Mouse (Mus musculus) thymus, adult 2 months (tissue): ENCODE measurements at regions not wholly inside any gene's neighbourhood (a gene's known extent, or its start where the extent isn't known, plus 50 kb on each side); places are given as distances from the start of the nearest gene placed in this dataset.

Experiments used
- CTCF ChIP-seq: fragments of 200-500 bp; IDR thresholded peaks from 2 replicates; pipeline ENCODE4 v1.5.1; 2012; ENCODE audit warnings: mild to moderate bottlenecking, control low read depth, low read length, moderate library complexity, borderline replicate concordance; ENCODE audit not compliant: control insufficient read depth, poor library complexity, insufficient read depth; ENCODE audit errors: extremely low read depth
- POLR2A ChIP-seq: fragments of 200-500 bp; IDR thresholded peaks from 2 replicates; pipeline ENCODE4 v1.6.1; 2012; ENCODE audit warnings: mild to moderate bottlenecking, low read length, control low read depth, moderate library complexity; ENCODE audit not compliant: control insufficient read depth, poor library complexity, insufficient read depth; ENCODE audit errors: extremely low read depth

DNA sequence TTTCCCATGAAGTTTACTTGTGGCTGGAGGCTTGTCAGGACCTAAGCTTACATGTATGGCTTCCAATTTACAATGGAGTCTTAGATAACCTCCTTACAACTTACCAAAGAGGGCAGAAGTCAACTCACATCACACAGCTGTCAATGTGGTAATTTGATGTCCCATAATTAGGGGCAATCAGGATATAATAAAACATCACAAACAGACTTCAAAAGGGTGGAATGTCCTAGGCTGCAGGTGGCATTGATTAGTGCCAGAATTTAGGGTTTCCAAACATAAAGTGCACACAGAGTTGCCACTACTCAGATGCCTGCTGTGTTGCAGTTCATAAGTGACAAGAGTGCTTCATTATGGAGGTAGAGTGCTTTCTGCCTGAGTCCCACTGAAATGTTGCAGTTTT lies 227.9 kb downstream of the Rnd3 start:
- TF ChIP-seq CTCF (no peak), POLR2A (no peak)
